Comparison of ENCODE assay signal across 27 mouse cellular contexts in the genomic region with DNA sequence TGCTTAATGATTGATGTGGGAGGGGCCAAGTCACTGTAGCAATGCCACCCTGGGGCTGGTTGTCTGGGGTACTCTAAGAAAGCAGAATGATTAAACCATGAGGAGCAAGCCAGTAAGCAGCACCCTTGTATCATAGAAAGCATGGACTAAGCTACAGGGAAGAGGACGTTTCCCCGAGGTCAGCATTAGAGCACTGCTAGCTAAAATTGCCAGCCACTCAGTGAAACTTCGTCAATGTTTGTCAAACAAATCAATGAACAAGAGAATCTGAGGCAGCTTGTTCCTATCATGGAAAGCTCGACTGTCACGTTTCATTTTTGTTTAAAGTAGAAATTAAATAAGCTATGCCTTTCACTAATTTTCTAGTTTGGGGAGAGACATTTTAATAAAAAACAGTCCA.
DNase-seq lines count a peak whose midpoint lies in the region; ATAC-seq and TF ChIP-seq lines count a peak whose summit lies in the region.
"Had no signal": no experiment of that assay in that cellular context is flagged by ENCODE, and none has a peak within 500 bp of the region (broad histone marks: within the 10 kb centered on the region; RNA-seq: fewer than 3 reads in every experiment).

No protein-coding gene starts in this region.

- no peak overlapping the region for H3K9ac ChIP-seq in liver, adult 2 months (ENCODE audit: low read depth, low read length)
- no peak overlapping the region for H3K9ac ChIP-seq in lung, embryonic 14.5 days
- H3K9ac ChIP-seq: forebrain, embryonic 13.5 days; heart, embryonic 12.5 days; heart, embryonic 15.5 days; hindbrain, embryonic 13.5 days had no signal

- no peak for TF ChIP-seq CTCF in liver, adult 2 months (IDR thresholded peaks at IDR 0.05; ENCODE audit: low read depth, low read length)
- TF ChIP-seq CTCF in lung, embryonic 14.5 days (IDR thresholded peaks at IDR 0.05; ENCODE audit: low read depth) = no peak

- H3K36me3 ChIP-seq in liver, adult 2 months (ENCODE audit: control insufficient read depth, insufficient read depth, low read length) = peaks cover 22% of the 10 kb centered on the region
- no peaks in the 10 kb centered on the region for H3K36me3 ChIP-seq in lung, embryonic 14.5 days (ENCODE audit: insufficient read depth)
- H3K36me3 ChIP-seq: forebrain, embryonic 10.5 days; heart, embryonic 12.5 days; heart, embryonic 15.5 days; hindbrain, embryonic 10.5 days; hindbrain, embryonic 13.5 days had no signal

- peaks cover 3% of the 10 kb centered on the region; the same call in 1 of the 2 replicates for H3K4me1 ChIP-seq in liver, adult 2 months (ENCODE audit: control insufficient read depth, insufficient read depth, low read length)
- H3K4me1 ChIP-seq in lung, embryonic 14.5 days (ENCODE audit: insufficient read depth) = no peaks in the 10 kb centered on the region
- H3K4me1 ChIP-seq: forebrain, embryonic 10.5 days; forebrain, embryonic 13.5 days; heart, embryonic 12.5 days; heart, embryonic 15.5 days; hindbrain, embryonic 10.5 days; hindbrain, embryonic 13.5 days had no signal

- no peaks in the 10 kb centered on the region for H3K9me3 ChIP-seq in lung, embryonic 14.5 days (ENCODE audit: low read depth, low read length)
- H3K9me3 ChIP-seq: forebrain, embryonic 10.5 days; forebrain, embryonic 13.5 days; heart, embryonic 15.5 days; hindbrain, embryonic 10.5 days; hindbrain, embryonic 13.5 days had no signal

- no peak overlapping the region for H3K4me2 ChIP-seq in lung, embryonic 14.5 days
- H3K4me2 ChIP-seq: forebrain, embryonic 13.5 days; heart, embryonic 12.5 days; heart, embryonic 15.5 days; hindbrain, embryonic 13.5 days had no signal

- no peak overlapping the region for H3K27ac ChIP-seq in liver, adult 2 months (replicated peaks; ENCODE audit: insufficient read depth, low read depth, low read length)
- H3K27ac ChIP-seq in lung, embryonic 14.5 days (ENCODE audit: low read depth) = no peak overlapping the region
- H3K27ac ChIP-seq: forebrain, embryonic 10.5 days; forebrain, embryonic 13.5 days; gastrocnemius, adult 2 months; heart, embryonic 15.5 days; hindbrain, embryonic 10.5 days; hindbrain, embryonic 13.5 days had no signal

- no peaks in the 10 kb centered on the region for H3K79me2 ChIP-seq in liver, adult 2 months (ENCODE audit: control insufficient read depth, insufficient read depth, low read length)

- ATAC-seq in lung, embryonic 14.5 days (ENCODE audit: insufficient read depth) = no peak
- peak; percentile 48; the same call in 1 of the 2 replicates for ATAC-seq in megakaryocyte progenitor cell, adult 5-6 weeks (replicated peaks; ENCODE audit: poor library complexity)
- ATAC-seq: forebrain, embryonic 13.5 days; forebrain, embryonic 16.5 days; hindbrain, embryonic 16.5 days had no signal

- TF ChIP-seq POLR2A in liver, adult 2 months (IDR thresholded peaks at IDR 0.05; ENCODE audit: extremely low read depth, insufficient read depth, low read length) = no peak

- H3K27me3 ChIP-seq in liver, adult 2 months (ENCODE audit: control insufficient read depth, insufficient read depth, low read length) = no peaks in the 10 kb centered on the region
- no peaks in the 10 kb centered on the region for H3K27me3 ChIP-seq in lung, embryonic 14.5 days (ENCODE audit: insufficient read depth, low read length)
- H3K27me3 ChIP-seq: CH12.LX; forebrain, embryonic 13.5 days; heart, embryonic 12.5 days; heart, embryonic 15.5 days; hindbrain, embryonic 13.5 days had no signal

- DNase-seq in liver, adult 2 months (ENCODE audit: extremely low read depth, low read depth, low spot score) = peak; percentile 77
- no peak for DNase-seq in liver
- DNase-seq in lung, embryonic 14.5 days = peak; percentile 24
- no peak for DNase-seq in lung, postnatal 14 days
- no peak for DNase-seq in natural killer cell, adult 2 months (ENCODE audit: low spot score in 2 of 2)
- DNase-seq: adrenal gland, adult 2 months; adrenal gland, postnatal 14 days; B cell, adult 2 months; cerebellum, adult 11 months; cerebellum, adult 2 months; cerebellum, adult 9-11 months; cerebellum, postnatal 25 days; gastrocnemius, adult 2 months; gastrocnemius, postnatal 14 days; heart, adult 18-20 months; heart, postnatal 10 days; heart, postnatal 36 days had no signal

- H3K4me3 ChIP-seq in liver, adult 2 months (ENCODE audit: insufficient read depth, low read depth, low read length) = no peak overlapping the region
- H3K4me3 ChIP-seq in lung, embryonic 14.5 days (ENCODE audit: low read depth, low read length) = no peak overlapping the region
- H3K4me3 ChIP-seq: forebrain, embryonic 10.5 days; forebrain, embryonic 13.5 days; gastrocnemius, adult 2 months; heart, embryonic 12.5 days; heart, embryonic 15.5 days; hindbrain, embryonic 10.5 days; hindbrain, embryonic 13.5 days had no signal

- 18% methylated on average over 5 of the region's 5 CpGs for WGBS in liver, adult 2 months
- WGBS in lung, embryonic 14.5 days = 29% methylated on average over 5 of the region's 5 CpGs

Comparison
In these comparisons a context has a peak if more than half of its experiments do, and no peak if none do; other contexts are left out.
1. DNase-seq: peak in liver, adult 2 months (single experiment) and lung, embryonic 14.5 days (single experiment); none in liver (single experiment), lung, postnatal 14 days (single experiment) and natural killer cell, adult 2 months (0 of 2).